Mouse (Mus musculus) midbrain, embryonic 14.5 days (tissue): ENCODE results near the gene Rnpep. TPM values are rescaled to one million over a fixed set of nuclear protein-coding genes. Genes with fewer than 3 reads are reported as not detected.

Experiments used
- ATAC-seq: fragments of 200-750 bp; cut with Nextera tagmentation; 2 replicates; pipeline ENCODE4 v1.8.0; 2017; ENCODE audit warnings: moderate number of reproducible peaks, moderate library complexity; ENCODE audit not compliant: low FRiP score, low TSS enrichment
- DNase-seq: peaks from one replicate; pipeline ENCODE4 v3.0.0-alpha.2; 2015
- H3K27ac ChIP-seq: fragments of 300-500 bp; sonication (generic); replicated peaks from 2 replicates; pipeline ENCODE4 v1.5.1; 2014; ENCODE audit warnings: mild to moderate bottlenecking, low read depth, low read length, moderate library complexity
- H3K27me3 ChIP-seq: fragments of 300-500 bp; sonication (generic); 2 replicates; pipeline ENCODE4 v1.6.1; 2014; ENCODE audit warnings: low read length, control low read depth, mixed read lengths; ENCODE audit not compliant: control insufficient read depth, insufficient read depth
- H3K36me3 ChIP-seq: fragments of 300-500 bp; sonication (generic); 2 replicates; pipeline ENCODE4 v1.6.1; 2014; ENCODE audit warnings: low read length, control low read depth; ENCODE audit not compliant: control insufficient read depth, insufficient read depth
- H3K4me1 ChIP-seq: fragments of 300-500 bp; sonication (generic); 2 replicates; pipeline ENCODE4 v1.6.1; 2014; ENCODE audit warnings: mild to moderate bottlenecking, antibody characterized with exemption, low read length, control low read depth; ENCODE audit not compliant: control insufficient read depth, insufficient read depth
- H3K4me2 ChIP-seq: fragments of 300-500 bp; sonication (generic); 2 replicates; pipeline ENCODE4 v1.6.1; 2014; ENCODE audit warnings: mild to moderate bottlenecking, low read length, moderate library complexity
- H3K4me3 ChIP-seq: fragments of 300-500 bp; sonication (generic); replicated peaks from 2 replicates; pipeline ENCODE4 v1.5.1; 2014; ENCODE audit warnings: low read depth, low read length
- H3K9ac ChIP-seq: fragments of 300-500 bp; sonication (generic); replicated peaks from 2 replicates; pipeline ENCODE4 v1.6.1; 2014; ENCODE audit warnings: mild to moderate bottlenecking, low read length, moderate library complexity
- H3K9me3 ChIP-seq: fragments of 300-500 bp; sonication (generic); 2 replicates; pipeline ENCODE4 v1.6.1; 2016; ENCODE audit warnings: low read length, control low read depth, mixed read lengths; ENCODE audit not compliant: control insufficient read depth
- WGBS: fragments of 180-500 bp; shearing (Covaris S2); extraction: QIAGEN DNeasy Blood & Tissue Kit; methylation state at CpG from one replicate; pipeline ENCODE4 v1.1.7; 2014; 5-methylcytosine and 5-hydroxymethylcytosine counted together
- polyA plus RNA-seq: library from polyadenylated mRNA; unstranded; fragments of >200 nt; fragmentation: Nextera tagmentation; extraction: Ambion mirVana; gene quantifications from 2 replicates; pipeline ENCODE4 v1.2.1, GENCODE M21; 2014

Rnpep gene
- polyA plus RNA-seq, 1 experiment from 2014 or later: 91.6 TPM

GRCm38 (mm10) chr1:135290908-135291307, 7.0 kb upstream of the Rnpep start:
- no peak for ATAC-seq
- Histone ChIP-seq H3K27me3 (no peaks in the 10 kb centered on the region), H3K4me3 (no peak overlapping the region), H3K36me3 (peaks cover 19% of the 10 kb centered on the region), H3K27ac (no peak overlapping the region), H3K9me3 (no peaks in the 10 kb centered on the region), H3K4me2 (no peak overlapping the region), H3K9ac (no peak overlapping the region), H3K4me1 (no peaks in the 10 kb centered on the region)
- DNase-seq: peak; percentile 30
- 68% methylated on average over 5 of the region's 5 CpGs for WGBS

GRCm38 (mm10) chr1:135286311-135286710, 2.4 kb upstream of the Rnpep start:
- DNase-seq: no peak
- H3K27me3 ChIP-seq: no peaks in the 10 kb centered on the region
- peaks cover 6% of the 10 kb centered on the region for H3K4me1 ChIP-seq
- ATAC-seq: no peak
- H3K36me3 ChIP-seq: no peaks in the 10 kb centered on the region
- 83% methylated on average over 2 of the region's 2 CpGs for WGBS
- no peak overlapping the region for H3K4me3 ChIP-seq
- no peaks in the 10 kb centered on the region for H3K9me3 ChIP-seq
- H3K4me2 ChIP-seq: no peak overlapping the region
- no peak overlapping the region for H3K9ac ChIP-seq
- H3K27ac ChIP-seq: no peak overlapping the region

- ATAC-seq (peak; percentile 82), DNase-seq (peak; percentile 80)
- Histone ChIP-seq H3K36me3 (peaks cover 5% of the 10 kb centered on the region), H3K9me3 (no peaks in the 10 kb centered on the region), H3K27ac (peak overlapping the region; percentile 92), H3K4me1 (peaks cover 6% of the 10 kb centered on the region), H3K4me3 (peak overlapping the region; percentile 73), H3K4me2 (peak overlapping the region; percentile 71), H3K9ac (peak overlapping the region; percentile 94), H3K27me3 (no peaks in the 10 kb centered on the region)
- WGBS: 0% methylated on average over 48 of the region's 48 CpGs
These were observed 528 bp downstream of the Rnpep start for GRCm38 (mm10) chr1:135283287-135283825.

- WGBS: 43% methylated on average over 13 of the region's 13 CpGs
- H3K4me2 ChIP-seq: peak overlapping the region; percentile 71
- DNase-seq: no peak
These were observed 1.2 kb downstream of the Rnpep start for GRCm38 (mm10) chr1:135282536-135283286.

GRCm38 (mm10) chr1:135281841-135282240, 2.0 kb downstream of the Rnpep start:
- Histone ChIP-seq H3K4me2 (no peak overlapping the region), H3K27me3 (no peaks in the 10 kb centered on the region), H3K36me3 (peaks cover 20% of the 10 kb centered on the region), H3K4me1 (peaks cover 6% of the 10 kb centered on the region), H3K9me3 (no peaks in the 10 kb centered on the region), H3K27ac (no peak overlapping the region), H3K9ac (no peak overlapping the region), H3K4me3 (no peak overlapping the region)
- whole genome bisulfite sequencing: 98% methylated on average over 17 of the region's 17 CpGs
- no peak for ATAC-seq
- DNase-seq: no peak

More at GRCm38 (mm10) chr1:135282536-135283286, 1.2 kb downstream of the Rnpep start:
- Histone ChIP-seq H3K9me3 (no peaks in the 10 kb centered on the region), H3K4me3 (peak overlapping the region; percentile 73), H3K4me1 (peaks cover 6% of the 10 kb centered on the region), H3K27ac (peak overlapping the region; percentile 92), H3K9ac (peak overlapping the region; percentile 94), H3K27me3 (no peaks in the 10 kb centered on the region), H3K36me3 (peaks cover 11% of the 10 kb centered on the region)
- ATAC-seq: no peak

- peak; percentile 72 for DNase-seq
- no peak overlapping the region for H3K27ac ChIP-seq
- H3K4me1 ChIP-seq: peaks cover 6% of the 10 kb centered on the region
- ATAC-seq: no peak
- 83% methylated on average over 9 of the region's 9 CpGs for WGBS
- H3K4me2 ChIP-seq: no peak overlapping the region
- H3K27me3 ChIP-seq: no peaks in the 10 kb centered on the region
- peaks cover 30% of the 10 kb centered on the region for H3K36me3 ChIP-seq
- no peak overlapping the region for H3K4me3 ChIP-seq
- no peaks in the 10 kb centered on the region for H3K9me3 ChIP-seq
- no peak overlapping the region for H3K9ac ChIP-seq
These were observed 3.2 kb downstream of the Rnpep start for GRCm38 (mm10) chr1:135280646-135281045.

GRCm38 (mm10) chr1:135271371-135271770, 12.5 kb downstream of the Rnpep start:
- Histone ChIP-seq H3K4me2 (no peak overlapping the region), H3K9ac (no peak overlapping the region), H3K27ac (no peak overlapping the region), H3K4me1 (no peaks in the 10 kb centered on the region), H3K4me3 (no peak overlapping the region), H3K27me3 (no peaks in the 10 kb centered on the region), H3K9me3 (no peaks in the 10 kb centered on the region), H3K36me3 (peaks cover 66% of the 10 kb centered on the region)
- DNase-seq (no peak), ATAC-seq (no peak)
- 95% methylated on average over 9 of the region's 9 CpGs for WGBS

GRCm38 (mm10) chr1:135267663-135268446, 16.0 kb downstream of the Rnpep start:
- DNase-seq: no peak
- H3K9ac ChIP-seq: no peak overlapping the region
- H3K4me3 ChIP-seq: no peak overlapping the region
- no peak overlapping the region for H3K27ac ChIP-seq
- no peak overlapping the region for H3K4me2 ChIP-seq
- WGBS: 92% methylated on average over 10 of the region's 10 CpGs
- H3K27me3 ChIP-seq: no peaks in the 10 kb centered on the region
- peaks cover 79% of the 10 kb centered on the region for H3K36me3 ChIP-seq
- H3K9me3 ChIP-seq: no peaks in the 10 kb centered on the region
- H3K4me1 ChIP-seq: no peaks in the 10 kb centered on the region
- no peak for ATAC-seq
